Mouse (Mus musculus): ENCODE data around the gene Fmod.

DNA sequence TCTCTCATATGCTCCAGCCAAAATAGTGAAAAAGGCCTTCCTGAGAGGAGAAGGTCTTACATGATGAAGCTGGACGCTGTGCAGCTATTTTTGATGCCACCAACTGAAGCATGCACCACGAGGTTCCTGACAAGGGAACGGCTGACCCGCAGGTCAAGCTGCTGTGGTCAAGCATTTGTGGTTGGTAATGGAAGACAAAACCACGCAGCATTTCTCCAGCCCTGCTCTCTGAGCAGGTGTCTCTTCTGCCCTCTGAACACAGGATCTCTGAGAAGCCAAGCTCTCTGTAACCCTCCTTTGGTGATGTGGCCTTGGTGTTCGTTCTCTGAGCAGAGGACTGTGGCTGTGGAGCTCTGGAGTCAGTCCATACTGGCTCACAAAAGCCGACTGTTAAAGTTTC, 31.6 kb upstream of the Fmod start:
- TF ChIP-seq CTCF (conservative IDR thresholded peaks at IDR 0.05; ENCODE audit: insufficient read depth, insufficient read length, low read depth, low read length) (no peak), POLR2A (IDR thresholded peaks at IDR 0.05; ENCODE audit: low read depth, low read length) (no peak)

Measured in kidney, adult 2 months (tissue).